Mouse (Mus musculus) spleen, postnatal 4 days (tissue): Measurements from ENCODE around the gene Fbxl22.

Experiments
- DNase-seq, 2 experiments: peaks; one replicate each; pipeline ENCODE4 v3.0.0; 2022; ENCODE audit warnings: low spot score in 2 of 2

The Fbxl22 gene

GRCm38 (mm10) chr9:66514256-66514770 lies at the start of gene Fbxl22:
Gene Fbxl22 (minus strand): TSS chr9:66514593.
- peak; percentile 35 to 82 for DNase-seq

GRCm38 (mm10) chr9:66562215-66562614 lies 47.8 kb upstream of the Fbxl22 start:
- DNase-seq = no peak

GRCm38 (mm10) chr9:66561496-66561895 lies 47.1 kb upstream of the Fbxl22 start:
- no peak for DNase-seq

- DNase-seq = no peak
Measured at GRCm38 (mm10) chr9:66560728-66561127, 46.3 kb upstream of the Fbxl22 start.

- DNase-seq = peak in 1 of 2 experiments; percentile 17
Measured at GRCm38 (mm10) chr9:66560295-66560694, 45.9 kb upstream of the Fbxl22 start.

GRCm38 (mm10) chr9:66558971-66559370 lies 44.6 kb upstream of the Fbxl22 start:
- no peak for DNase-seq

- no peak for DNase-seq
Measured at GRCm38 (mm10) chr9:66542785-66543184, 28.4 kb upstream of the Fbxl22 start.

- DNase-seq = no peak
Measured at GRCm38 (mm10) chr9:66521595-66521994, 7.2 kb upstream of the Fbxl22 start.

- no peak for DNase-seq
Measured at GRCm38 (mm10) chr9:66520299-66520698, 5.9 kb upstream of the Fbxl22 start.

- DNase-seq = no peak
Measured at GRCm38 (mm10) chr9:66518901-66519300, 4.5 kb upstream of the Fbxl22 start.

GRCm38 (mm10) chr9:66518251-66518650 lies 3.9 kb upstream of the Fbxl22 start:
- DNase-seq = no peak

GRCm38 (mm10) chr9:66517746-66518145 lies 3.4 kb upstream of the Fbxl22 start:
- DNase-seq = no peak

- no peak for DNase-seq
Measured at GRCm38 (mm10) chr9:66516296-66516940, 2.0 kb upstream of the Fbxl22 start.

- no peak for DNase-seq
Measured at GRCm38 (mm10) chr9:66515680-66516210, 1.4 kb upstream of the Fbxl22 start.

- DNase-seq = no peak
Measured at GRCm38 (mm10) chr9:66515115-66515514, 722 bp upstream of the Fbxl22 start.

- DNase-seq = no peak
Measured at GRCm38 (mm10) chr9:66513661-66514255, 635 bp downstream of the Fbxl22 start.

GRCm38 (mm10) chr9:66513150-66513549 lies 1.2 kb downstream of the Fbxl22 start:
- no peak for DNase-seq

- peak; percentile 76 to 86 for DNase-seq
Measured at GRCm38 (mm10) chr9:66512351-66512671, 2.1 kb downstream of the Fbxl22 start.

- peak; percentile 87 to 93 for DNase-seq
Measured at GRCm38 (mm10) chr9:66511580-66512350, 2.6 kb downstream of the Fbxl22 start.

GRCm38 (mm10) chr9:66510944-66511343 lies 3.4 kb downstream of the Fbxl22 start:
- DNase-seq = peak in 1 of 2 experiments; percentile 28

GRCm38 (mm10) chr9:66510351-66510841 lies 4.0 kb downstream of the Fbxl22 start:
- no peak for DNase-seq

- no peak for DNase-seq
Measured at GRCm38 (mm10) chr9:66508890-66509399, 5.4 kb downstream of the Fbxl22 start.
